Mouse (Mus musculus) frontal cortex, adult (tissue): Measurements from ENCODE around the gene Slc25a29.

Source experiments
- ATAC-seq: cut with Nextera tagmentation; 2 replicates; pipeline ENCODE4 v1.9.2; 2017; ENCODE audit warnings: mild to moderate bottlenecking, moderate library complexity, mixed read lengths; ENCODE audit not compliant: low TSS enrichment

Slc25a29 gene

GRCm38 (mm10) chr12:108794979-108795537, 40.6 kb downstream of the Slc25a29 start:
- no peak for ATAC-seq

GRCm38 (mm10) chr12:108794078-108794711, 41.5 kb downstream of the Slc25a29 start:
- ATAC-seq: peak; percentile 54

GRCm38 (mm10) chr12:108793453-108793941, 42.2 kb downstream of the Slc25a29 start:
- no peak for ATAC-seq

- peak; percentile 90 for ATAC-seq
Measured at GRCm38 (mm10) chr12:108792546-108793452, 42.9 kb downstream of the Slc25a29 start, which contains the start of gene Yy1. Gene Yy1, plus strand, starts transcription at chr12:108792973.

GRCm38 (mm10) chr12:108792152-108792545, 43.5 kb downstream of the Slc25a29 start:
- peak; percentile 42 for ATAC-seq

GRCm38 (mm10) chr12:108787329-108787728, 48.4 kb downstream of the Slc25a29 start:
- no peak for ATAC-seq

GRCm38 (mm10) chr12:108785161-108785560, 50.5 kb downstream of the Slc25a29 start:
- no peak for ATAC-seq

GRCm38 (mm10) chr12:108780108-108780877, 55.4 kb downstream of the Slc25a29 start:
- no peak for ATAC-seq
